Mouse (Mus musculus): ENCODE results near the gene Gnptab. TPM values are rescaled to one million over a fixed set of nuclear protein-coding genes. Genes with fewer than 3 reads are reported as not detected.
A peak's percentile ranks its signal among the peaks of the same experiment; 100 is the strongest.

Gnptab gene
- polyA plus RNA-seq (2015; fragmentation: Nextera tagmentation; extraction: Ambion mirVana) = 5.9 and 6.8 TPM in 2 replicates

DNA sequence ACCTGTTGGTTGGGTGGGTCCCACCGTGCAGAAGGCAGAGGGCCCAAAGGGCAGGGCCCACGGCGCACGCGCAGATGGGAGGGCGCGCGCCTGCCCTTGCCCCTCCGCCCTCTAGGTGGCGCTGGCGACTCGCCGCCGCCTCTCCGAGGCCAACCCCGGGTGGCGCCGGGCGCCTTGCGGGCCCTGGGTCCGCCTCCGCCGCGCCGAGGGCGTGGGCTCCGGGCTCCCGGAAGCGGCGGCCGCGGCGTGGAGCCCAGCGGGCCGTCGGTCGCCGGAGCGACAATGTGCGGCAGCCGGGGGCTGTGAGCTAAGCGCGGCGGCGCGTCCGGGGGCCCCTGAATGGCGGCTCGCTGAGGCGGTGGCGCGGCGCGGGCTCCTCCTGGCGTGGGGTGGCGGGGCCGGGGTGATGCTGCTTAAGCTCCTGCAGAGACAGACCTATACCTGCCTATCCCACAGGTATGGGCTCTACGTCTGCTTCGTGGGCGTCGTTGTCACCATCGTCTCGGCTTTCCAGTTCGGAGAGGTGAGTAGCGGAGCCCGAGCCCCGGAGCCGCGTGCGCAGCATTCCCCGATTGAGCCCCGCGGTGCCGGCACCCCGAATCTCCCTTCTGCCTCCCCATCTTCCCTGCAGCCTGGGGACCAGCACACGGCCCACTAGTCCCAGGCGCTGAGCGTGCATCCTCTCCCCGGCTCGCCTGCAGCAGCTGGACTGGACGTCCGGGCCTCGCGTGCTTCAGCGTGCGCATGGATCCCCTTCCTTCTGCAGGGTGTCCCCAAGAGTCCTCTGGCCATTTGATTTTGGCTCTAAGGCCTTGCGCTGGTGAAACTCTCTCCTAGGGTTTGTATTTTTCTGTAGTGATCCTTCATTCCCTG lies at the start of gene Gnptab, which contains the start of gene Dram1:
Gene Gnptab (plus strand): TSS at position 120 of the 873 bp plus-strand sequence.
Gene Dram1 (minus strand): TSS at position 68 of the 873 bp plus-strand sequence.
- Histone ChIP-seq H3K9me3 (no peaks in the 10 kb centered on the region), H3K4me3 (peak within 1 kb of the TSS; percentile 88), H3K4me1 (peaks cover 45% of the 10 kb centered on the region), H3K27ac (replicated peaks) (peak within 1 kb of the TSS; percentile 63), H3K9ac (peak within 1 kb of the TSS; percentile 89), H3K36me3 (no peaks in the 10 kb centered on the region), H3K4me2 (peak within 1 kb of the TSS; percentile 98), H3K27me3 (replicated peaks) (peaks cover 10% of the 10 kb centered on the region; the same call in 1 of the 2 replicates)
- under 1% methylated on average over 87 of the region's 87 CpGs for WGBS
- ATAC-seq (ENCODE audit: extremely low read depth, insufficient number of reproducible peaks, low FRiP score, low TSS enrichment) = peak; percentile 79

DNA sequence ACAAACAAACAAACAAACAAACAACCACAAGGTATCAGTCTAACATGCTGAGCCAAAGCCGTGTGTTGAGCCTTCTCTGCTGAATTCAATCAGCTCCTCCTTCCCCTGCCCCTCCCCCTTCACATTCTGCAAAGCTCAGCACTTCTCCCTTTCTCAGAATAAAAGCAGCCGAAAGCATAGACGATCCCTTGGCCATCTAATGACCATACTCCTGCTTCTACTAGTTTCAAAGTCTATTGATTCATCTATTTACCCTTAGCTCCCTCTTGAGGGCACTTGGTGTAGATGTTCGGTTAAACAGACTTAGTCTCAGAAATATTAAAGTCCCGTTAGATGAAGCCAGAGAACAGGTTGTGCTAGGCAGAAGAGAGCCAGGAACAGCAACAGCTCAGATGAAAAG lies 48.2 kb upstream of the Gnptab start:
- no peaks in the 10 kb centered on the region for H3K27me3 ChIP-seq (replicated peaks)
- H3K4me1 ChIP-seq = peaks cover 3% of the 10 kb centered on the region; the same call in 1 of the 2 replicates
- H3K9ac ChIP-seq = no peak overlapping the region
- no peak overlapping the region for H3K4me3 ChIP-seq
- no peak overlapping the region for H3K27ac ChIP-seq (replicated peaks)
- H3K4me2 ChIP-seq = no peak overlapping the region
- H3K9me3 ChIP-seq = no peaks in the 10 kb centered on the region
- H3K36me3 ChIP-seq = no peaks in the 10 kb centered on the region
- no peak for ATAC-seq (ENCODE audit: extremely low read depth, insufficient number of reproducible peaks, low FRiP score, low TSS enrichment)
- WGBS = 32% methylated on average over 5 of the region's 5 CpGs

DNA sequence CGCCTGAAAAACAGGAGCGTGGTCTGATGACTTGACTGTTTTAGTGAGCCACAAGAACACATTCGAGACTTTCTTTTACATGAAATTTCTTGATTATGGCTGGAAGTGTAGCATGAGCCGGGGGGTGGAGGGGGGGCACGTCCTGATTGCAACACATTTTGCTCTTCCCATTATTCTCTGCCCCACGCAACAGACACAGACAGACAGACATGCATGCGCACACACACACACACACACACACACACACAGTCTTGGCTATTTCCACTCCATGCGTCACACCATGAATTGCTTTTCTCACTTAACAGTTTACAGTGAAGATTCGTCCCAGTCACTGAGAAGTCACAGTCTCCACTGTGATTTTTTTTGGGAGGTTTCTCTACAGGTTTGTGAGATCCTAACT lies 38.3 kb upstream of the Gnptab start:
- WGBS = 83% methylated on average over 9 of the region's 9 CpGs
- no peak for ATAC-seq (ENCODE audit: extremely low read depth, insufficient number of reproducible peaks, low FRiP score, low TSS enrichment)
- no peak overlapping the region for H3K27ac ChIP-seq (replicated peaks)

DNA sequence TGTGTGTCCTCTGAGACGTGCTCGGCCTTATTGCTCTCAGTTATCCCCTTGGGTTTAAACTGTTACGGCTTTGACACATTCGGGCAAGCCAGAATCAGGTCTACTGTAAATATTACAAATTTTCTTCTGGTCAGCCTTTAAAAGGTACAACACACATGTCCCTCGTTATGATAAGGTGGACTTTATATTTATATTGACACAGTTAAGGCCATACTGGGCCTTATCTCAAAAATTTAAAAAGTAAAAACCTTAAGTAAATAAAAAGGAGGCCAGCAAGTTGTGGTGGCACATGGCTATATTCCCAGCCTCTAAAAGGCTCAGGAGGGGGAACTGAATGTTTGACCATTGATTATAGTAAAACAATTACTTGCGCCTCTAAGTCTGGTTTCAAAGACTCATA lies 37.6 kb upstream of the Gnptab start:
- Histone ChIP-seq H3K9ac (no peak overlapping the region), H3K9me3 (no peaks in the 10 kb centered on the region), H3K4me1 (peaks cover 8% of the 10 kb centered on the region; the same call in 1 of the 2 replicates), H3K36me3 (no peaks in the 10 kb centered on the region), H3K4me3 (no peak overlapping the region), H3K4me2 (no peak overlapping the region), H3K27me3 (replicated peaks) (no peaks in the 10 kb centered on the region), H3K27ac (replicated peaks) (no peak overlapping the region)
- no peak for ATAC-seq (ENCODE audit: extremely low read depth, insufficient number of reproducible peaks, low FRiP score, low TSS enrichment)
- 73% methylated on average over 6 of the region's 6 CpGs for WGBS

More for the DNA sequence above, 38.3 kb upstream of the Gnptab start:
- Histone ChIP-seq H3K27me3 (replicated peaks) (no peaks in the 10 kb centered on the region), H3K9ac (no peak overlapping the region), H3K9me3 (no peaks in the 10 kb centered on the region), H3K4me1 (peaks cover under 1% of the 10 kb centered on the region; the same call in 1 of the 2 replicates), H3K36me3 (no peaks in the 10 kb centered on the region), H3K4me3 (no peak overlapping the region), H3K4me2 (no peak overlapping the region)

DNA sequence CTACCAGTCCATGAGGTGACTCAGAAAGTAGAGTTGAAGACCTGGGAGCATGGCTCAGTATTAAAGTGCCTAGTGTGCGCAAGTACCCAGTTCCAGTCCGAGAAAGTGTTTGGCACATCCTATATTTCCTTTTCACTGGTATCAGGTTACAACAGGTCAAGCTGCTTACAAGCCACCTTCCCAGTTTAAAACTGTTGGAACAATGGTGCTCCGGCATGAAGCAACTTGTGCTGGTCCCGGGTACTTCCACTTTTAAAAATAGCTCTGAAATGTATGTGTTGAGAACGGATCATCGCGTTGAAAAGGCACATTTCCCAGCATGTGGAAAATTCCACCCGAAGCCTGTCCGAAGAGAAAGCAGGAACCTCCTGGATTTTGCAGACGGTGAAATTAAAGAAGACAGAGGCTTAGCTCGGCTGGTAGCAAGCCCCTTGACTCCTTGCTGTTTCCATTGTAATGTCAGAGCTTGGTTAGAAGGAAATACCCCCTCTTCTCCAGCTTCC lies 33.0 kb upstream of the Gnptab start:
- no peaks in the 10 kb centered on the region for H3K27me3 ChIP-seq (replicated peaks)
- H3K4me3 ChIP-seq = peak overlapping the region; percentile 20; the same call in 1 of the 2 replicates
- H3K4me1 ChIP-seq = peaks cover 9% of the 10 kb centered on the region; the same call in 1 of the 2 replicates
- H3K4me2 ChIP-seq = peak overlapping the region; percentile 45
- 37% methylated on average over 11 of the region's 11 CpGs for WGBS
- H3K9ac ChIP-seq = no peak overlapping the region
- H3K9me3 ChIP-seq = no peaks in the 10 kb centered on the region
- H3K36me3 ChIP-seq = no peaks in the 10 kb centered on the region
- 0 out of 2 replicates have a peak overlapping the region, but pooled peaks have one; percentile 22 for H3K27ac ChIP-seq (replicated peaks)
- ATAC-seq (ENCODE audit: extremely low read depth, insufficient number of reproducible peaks, low FRiP score, low TSS enrichment) = no peak

DNA sequence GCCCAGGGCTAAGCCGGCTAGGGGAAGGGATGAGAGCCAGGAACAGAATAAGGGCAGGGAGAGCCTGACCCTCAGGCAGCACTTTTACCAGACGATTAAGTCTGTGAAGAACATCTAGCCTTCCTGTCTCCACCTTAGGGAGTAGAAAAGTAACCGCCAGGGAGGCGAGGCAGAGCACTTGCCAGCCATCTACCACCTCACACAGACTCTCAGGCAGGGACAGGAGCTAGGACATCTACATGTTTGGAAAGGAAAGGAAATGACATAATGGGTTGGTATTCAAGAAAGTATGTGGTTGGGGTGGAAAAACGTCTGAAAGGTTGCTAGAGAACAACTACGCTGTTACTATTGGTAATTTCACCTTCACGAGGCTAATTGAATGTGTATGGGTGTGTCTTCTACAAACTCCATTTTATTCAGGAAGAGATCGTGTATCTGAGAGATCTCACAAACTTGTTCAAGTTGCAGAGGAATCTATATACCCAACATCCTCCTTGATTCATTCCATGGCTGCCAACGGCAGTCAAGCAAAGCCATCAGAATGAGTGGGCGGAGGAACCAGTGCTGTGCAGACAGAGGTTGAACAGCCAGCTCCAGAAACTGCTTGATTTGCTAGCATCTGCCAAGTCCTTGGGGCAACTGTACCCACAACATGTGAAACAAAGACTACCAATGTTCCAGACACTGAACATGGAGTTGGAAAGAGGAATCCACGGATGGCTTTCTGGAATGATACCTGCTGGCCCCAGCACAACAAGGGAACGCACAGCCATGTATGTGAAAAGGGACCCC lies 32.3 kb upstream of the Gnptab start:
- Histone ChIP-seq H3K4me1 (peaks cover 13% of the 10 kb centered on the region; the same call in 1 of the 2 replicates), H3K4me3 (no peak overlapping the region), H3K27me3 (replicated peaks) (no peaks in the 10 kb centered on the region), H3K36me3 (no peaks in the 10 kb centered on the region), H3K27ac (replicated peaks) (0 out of 2 replicates have a peak overlapping the region, but pooled peaks have one; percentile 22), H3K9me3 (no peaks in the 10 kb centered on the region), H3K9ac (no peak overlapping the region), H3K4me2 (peak overlapping the region; percentile 45)
- WGBS = 62% methylated on average over 12 of the region's 12 CpGs
- ATAC-seq (ENCODE audit: extremely low read depth, insufficient number of reproducible peaks, low FRiP score, low TSS enrichment) = no peak

DNA sequence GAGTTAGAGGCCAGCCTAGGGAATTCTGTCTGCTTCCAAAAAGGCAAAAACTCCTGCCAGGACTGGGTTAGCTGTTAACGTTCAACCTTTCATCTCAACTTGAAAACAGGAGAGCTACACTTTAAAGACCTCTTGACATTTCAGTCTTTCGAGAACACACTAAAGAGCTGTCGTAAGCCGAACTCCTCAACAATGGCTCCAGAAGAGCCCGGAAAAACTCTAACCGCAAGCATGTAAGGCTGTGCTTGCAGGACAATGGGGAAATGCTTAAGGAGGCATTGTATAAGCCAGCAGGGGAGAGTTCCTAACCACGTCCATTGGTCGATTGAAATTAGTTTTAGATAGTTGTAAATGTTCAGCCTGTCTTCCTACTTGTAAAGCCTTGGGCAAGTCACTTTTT lies 29.1 kb upstream of the Gnptab start:
- no peaks in the 10 kb centered on the region for H3K27me3 ChIP-seq (replicated peaks)
- 45% methylated on average over 8 of the region's 8 CpGs for WGBS
- peaks cover 13% of the 10 kb centered on the region; the same call in 1 of the 2 replicates for H3K4me1 ChIP-seq
- no peak overlapping the region for H3K4me2 ChIP-seq
- no peak for ATAC-seq (ENCODE audit: extremely low read depth, insufficient number of reproducible peaks, low FRiP score, low TSS enrichment)
- no peaks in the 10 kb centered on the region for H3K9me3 ChIP-seq
- H3K9ac ChIP-seq = no peak overlapping the region
- no peak overlapping the region for H3K4me3 ChIP-seq
- no peak overlapping the region for H3K27ac ChIP-seq (replicated peaks)
- no peaks in the 10 kb centered on the region for H3K36me3 ChIP-seq

DNA sequence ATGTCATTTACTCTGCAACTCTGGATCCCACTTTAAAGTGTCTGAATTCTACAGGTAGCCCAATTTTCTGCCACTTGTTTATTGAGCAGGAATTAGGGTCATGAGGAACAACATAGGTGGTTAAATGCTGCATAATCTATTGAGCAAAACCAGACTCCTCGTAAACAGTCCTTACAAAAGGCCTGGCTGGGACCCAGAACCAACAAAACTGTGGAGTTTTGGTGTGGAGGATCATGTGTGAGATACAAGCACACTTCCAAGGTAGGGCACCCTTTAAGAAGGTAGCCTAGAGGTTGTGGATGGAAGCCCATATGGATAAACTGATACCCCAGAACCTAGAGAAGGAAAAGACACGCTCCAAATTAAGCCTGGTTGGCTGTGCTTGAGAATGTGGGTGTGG lies 28.2 kb upstream of the Gnptab start:
- Histone ChIP-seq H3K4me3 (no peak overlapping the region), H3K4me2 (no peak overlapping the region), H3K9me3 (no peaks in the 10 kb centered on the region), H3K9ac (no peak overlapping the region), H3K27ac (replicated peaks) (no peak overlapping the region), H3K4me1 (peaks cover 12% of the 10 kb centered on the region; the same call in 1 of the 2 replicates), H3K36me3 (no peaks in the 10 kb centered on the region), H3K27me3 (replicated peaks) (no peaks in the 10 kb centered on the region)
- WGBS = 65% methylated on average over 2 of the region's 2 CpGs
- no peak for ATAC-seq (ENCODE audit: extremely low read depth, insufficient number of reproducible peaks, low FRiP score, low TSS enrichment)

DNA sequence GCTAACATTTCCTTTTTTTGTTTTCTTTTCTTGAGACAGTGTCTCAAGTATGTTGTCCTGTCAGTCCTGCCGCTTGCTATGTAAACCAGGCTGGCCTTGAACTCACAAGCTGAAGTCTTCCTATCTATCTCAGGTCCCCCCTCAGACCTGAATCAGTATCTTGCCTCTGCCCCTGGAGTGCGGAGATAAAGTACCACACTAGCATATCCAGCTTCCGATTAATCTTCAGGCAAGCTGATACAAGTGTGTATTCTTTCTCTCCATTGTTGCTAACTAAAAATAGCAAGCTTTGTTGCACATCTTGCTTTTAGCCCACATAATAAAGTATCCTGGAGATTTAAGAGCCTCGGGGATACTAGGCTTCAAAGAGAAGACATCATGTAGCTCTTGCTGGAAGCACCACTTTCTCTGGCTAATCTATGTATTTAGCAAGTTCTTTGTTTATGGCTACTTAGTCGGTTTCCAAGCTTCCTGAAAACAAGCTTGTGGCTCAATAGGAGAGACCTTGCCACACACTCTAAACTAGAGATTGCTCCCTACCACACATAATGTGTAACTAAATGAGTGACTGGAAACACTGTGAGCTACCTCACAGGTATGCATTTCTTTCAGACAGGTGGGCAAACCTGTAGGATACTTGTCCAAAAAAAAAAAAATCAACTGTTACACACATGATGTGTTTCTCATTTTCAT lies 27.4 kb upstream of the Gnptab start:
- H3K9me3 ChIP-seq = no peaks in the 10 kb centered on the region
- H3K27me3 ChIP-seq (replicated peaks) = peaks cover 3% of the 10 kb centered on the region; the same call in 1 of the 2 replicates
- WGBS = 40% methylated on average over 5 of the region's 5 CpGs
- H3K4me3 ChIP-seq = no peak overlapping the region
- no peak overlapping the region for H3K9ac ChIP-seq
- no peak for ATAC-seq (ENCODE audit: extremely low read depth, insufficient number of reproducible peaks, low FRiP score, low TSS enrichment)
- peaks cover 5% of the 10 kb centered on the region for H3K4me1 ChIP-seq
- H3K4me2 ChIP-seq = no peak overlapping the region
- H3K27ac ChIP-seq (replicated peaks) = no peak overlapping the region
- no peaks in the 10 kb centered on the region for H3K36me3 ChIP-seq

DNA sequence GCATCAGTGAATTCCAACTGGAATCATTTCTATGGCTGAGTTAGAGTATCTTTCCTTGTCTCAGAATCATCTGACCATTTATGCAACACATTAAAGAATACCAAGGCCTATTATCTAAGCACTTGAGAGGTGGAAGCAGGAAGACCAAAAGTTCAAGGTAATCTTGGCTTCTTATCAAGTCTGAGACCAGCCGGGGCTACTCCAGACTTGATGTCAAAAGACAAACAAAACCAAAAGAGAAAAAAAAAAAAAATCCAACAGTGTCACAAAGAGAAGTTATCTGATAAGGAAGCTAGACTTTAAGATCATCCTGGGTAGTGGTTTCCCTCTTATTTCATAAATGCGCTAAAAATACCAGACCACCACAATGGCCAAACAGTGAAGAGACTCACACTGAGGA lies 26.4 kb upstream of the Gnptab start:
- no peak overlapping the region for H3K9ac ChIP-seq
- peaks cover 6% of the 10 kb centered on the region; the same call in 1 of the 2 replicates for H3K27me3 ChIP-seq (replicated peaks)
- peaks cover 8% of the 10 kb centered on the region for H3K4me1 ChIP-seq
- H3K27ac ChIP-seq (replicated peaks) = no peak overlapping the region
- no peaks in the 10 kb centered on the region for H3K36me3 ChIP-seq
- WGBS = 67% methylated on average over 2 of the region's 2 CpGs
- no peak for ATAC-seq (ENCODE audit: extremely low read depth, insufficient number of reproducible peaks, low FRiP score, low TSS enrichment)
- H3K9me3 ChIP-seq = no peaks in the 10 kb centered on the region
- H3K4me3 ChIP-seq = no peak overlapping the region
- H3K4me2 ChIP-seq = no peak overlapping the region
